Mouse (Mus musculus) 3T3-L1 (cell line): ENCODE measurements around the gene Wdr37.

ENCODE experiments used
- DNase-seq: peaks from one replicate; pipeline ENCODE4 v3.0.0-alpha.2; 2015; ENCODE audit warnings: low read depth, low spot score

Gene Wdr37

DNA sequence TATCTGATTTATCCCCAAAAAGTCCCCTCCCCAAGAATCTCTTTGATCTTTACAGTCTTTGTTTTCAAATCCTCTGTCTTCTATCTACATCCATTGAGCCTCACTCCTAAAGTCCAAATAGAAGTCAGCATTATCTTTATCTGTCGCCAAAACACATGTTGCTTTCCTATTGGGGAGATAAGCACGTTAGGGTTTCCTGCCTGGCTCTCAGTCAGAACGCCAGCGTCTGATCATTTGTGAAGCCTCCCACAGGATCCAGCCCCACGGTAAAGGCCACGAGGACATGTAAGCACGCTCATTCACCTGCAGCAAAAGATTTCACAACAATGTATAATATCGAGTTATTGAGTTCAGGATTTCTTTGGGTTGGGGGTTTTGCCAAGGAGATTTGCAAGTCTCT, 110.8 kb downstream of the Wdr37 start:
- DNase-seq, result no peak
